Mouse (Mus musculus) thymus, postnatal 0 days (tissue): Measurements from ENCODE around the gene Nod1. TPM values are rescaled to one million over a fixed set of nuclear protein-coding genes. Genes with fewer than 3 reads are reported as not detected.
A peak's percentile ranks its signal among the peaks of the same experiment; 100 is the strongest.

ENCODE experiments used
- DNase-seq: peaks from one replicate; pipeline ENCODE4 v3.0.0-alpha.2; 2015; ENCODE audit warnings: low spot score
- polyA plus RNA-seq: library from polyadenylated mRNA; unstranded; fragments of >200 nt; fragmentation: Nextera tagmentation; extraction: Ambion mirVana; gene quantifications from 2 replicates; pipeline ENCODE4 v1.2.1, GENCODE M21; 2015

Nod1 gene
- polyA plus RNA-seq, 1 experiment from 2014 or later, result 4.0 TPM

- DNase-seq, result no peak
Measured at GRCm38 (mm10) chr6:54941149-54941548, 31.3 kb downstream of the Nod1 start.

GRCm38 (mm10) chr6:54940126-54940525, 32.3 kb downstream of the Nod1 start:
- DNase-seq, result no peak

DNA sequence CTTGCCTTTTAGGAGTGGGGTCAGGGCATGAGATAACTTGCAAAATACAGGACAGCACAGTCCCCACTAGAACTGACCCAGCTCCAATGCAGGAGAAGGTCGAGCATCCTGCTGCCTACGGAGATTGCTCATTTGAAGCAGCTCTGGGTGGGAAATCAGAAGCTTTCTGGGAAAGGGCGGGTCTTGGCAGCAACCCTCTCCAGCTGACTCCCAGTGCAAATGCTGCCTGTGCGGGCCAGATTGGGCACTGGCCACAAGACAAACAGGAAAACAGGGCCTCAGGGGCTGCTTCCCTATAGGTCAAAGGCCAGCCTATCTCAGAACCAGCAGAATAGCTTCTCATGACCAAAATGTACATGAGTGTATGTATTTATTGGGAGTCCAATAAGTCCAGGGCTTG, 32.8 kb downstream of the Nod1 start:
- no peak for DNase-seq

- DNase-seq, result no peak
Measured at GRCm38 (mm10) chr6:54936496-54936895, 35.9 kb downstream of the Nod1 start.

DNA sequence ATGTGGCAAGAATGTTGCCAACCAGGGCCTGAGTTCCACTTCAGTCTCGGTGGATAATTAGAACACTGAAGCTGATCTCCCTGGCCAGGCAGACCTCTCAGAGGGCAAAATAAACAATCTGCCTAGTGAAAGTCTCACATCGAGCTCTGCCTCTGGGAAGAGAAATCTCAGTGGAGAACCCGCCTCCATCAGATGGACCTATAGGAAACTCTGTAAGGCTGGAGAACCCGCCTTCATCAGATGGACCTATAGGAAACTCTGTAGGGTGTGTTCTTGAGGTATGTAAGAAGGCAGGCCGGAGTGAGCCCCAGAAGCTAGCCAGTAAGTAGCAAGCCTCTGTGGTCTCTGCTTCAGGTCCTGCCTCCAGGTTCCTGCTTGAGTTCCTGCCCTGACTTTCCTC, 37.5 kb downstream of the Nod1 start:
- no peak for DNase-seq

DNA sequence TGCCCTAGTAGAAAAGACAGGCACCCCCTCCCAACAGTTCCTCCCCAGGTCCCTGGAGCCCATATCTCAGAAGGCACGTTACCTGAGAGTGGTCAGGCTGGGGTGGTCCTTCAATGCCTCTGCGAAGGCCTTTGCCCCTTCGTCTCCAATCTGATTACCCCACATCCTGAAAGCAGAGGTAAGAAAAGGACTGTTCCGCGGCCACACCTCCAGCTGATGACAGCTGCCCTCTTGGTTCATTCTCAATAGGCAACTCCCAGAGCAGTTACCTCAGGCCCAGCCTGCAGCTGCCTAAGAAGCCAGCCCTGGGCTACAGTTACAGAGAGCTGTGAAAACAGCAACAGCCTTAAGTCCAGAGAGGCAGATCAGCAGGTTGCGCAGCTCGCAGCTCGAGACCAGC, 38.1 kb downstream of the Nod1 start:
- no peak for DNase-seq

DNA sequence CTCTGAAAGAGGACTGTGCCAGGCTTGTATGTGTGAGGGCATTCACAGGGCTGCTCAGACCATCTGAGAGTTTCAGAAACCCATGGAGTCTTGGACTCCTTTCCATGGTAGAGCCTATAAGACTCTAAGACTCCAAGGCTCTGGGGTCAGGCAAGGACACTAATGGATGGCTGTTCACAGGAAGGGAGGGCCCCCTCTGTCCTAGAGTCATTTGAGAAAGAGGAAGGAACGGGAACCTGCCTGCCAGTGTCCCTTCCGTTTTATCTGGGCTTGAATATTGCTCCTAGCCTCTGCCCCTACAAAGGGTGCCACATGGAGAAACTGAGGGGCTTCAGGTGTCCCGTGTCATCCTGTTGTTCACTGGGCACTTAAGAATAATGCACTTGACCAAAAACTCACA, 38.5 kb downstream of the Nod1 start:
- no peak for DNase-seq

- no peak for DNase-seq
Measured at GRCm38 (mm10) chr6:54933216-54933615, 39.2 kb downstream of the Nod1 start.

- DNase-seq, result no peak
Measured at GRCm38 (mm10) chr6:54932526-54932925, 39.9 kb downstream of the Nod1 start.

GRCm38 (mm10) chr6:54931641-54932040, 40.8 kb downstream of the Nod1 start:
- no peak for DNase-seq

DNA sequence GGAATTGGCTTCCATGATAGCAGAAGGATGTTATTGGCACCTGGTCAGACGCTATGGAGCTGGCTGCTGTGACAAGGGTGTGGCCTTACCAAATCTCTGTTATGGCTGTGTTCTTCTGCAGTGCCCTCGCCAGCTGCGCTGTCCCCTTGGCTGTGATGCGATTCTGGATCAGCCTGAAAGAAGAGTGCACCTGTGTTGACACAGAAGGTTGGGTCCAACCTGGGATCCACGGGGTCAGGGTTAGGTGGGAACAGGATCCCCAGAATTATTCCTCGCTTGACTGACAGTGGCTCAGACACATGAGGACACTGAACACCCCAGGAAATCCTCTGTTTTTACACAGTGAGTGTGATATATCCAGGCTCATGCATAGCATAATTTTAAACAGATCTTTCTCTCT, 44.5 kb downstream of the Nod1 start:
- DNase-seq, result no peak

DNA sequence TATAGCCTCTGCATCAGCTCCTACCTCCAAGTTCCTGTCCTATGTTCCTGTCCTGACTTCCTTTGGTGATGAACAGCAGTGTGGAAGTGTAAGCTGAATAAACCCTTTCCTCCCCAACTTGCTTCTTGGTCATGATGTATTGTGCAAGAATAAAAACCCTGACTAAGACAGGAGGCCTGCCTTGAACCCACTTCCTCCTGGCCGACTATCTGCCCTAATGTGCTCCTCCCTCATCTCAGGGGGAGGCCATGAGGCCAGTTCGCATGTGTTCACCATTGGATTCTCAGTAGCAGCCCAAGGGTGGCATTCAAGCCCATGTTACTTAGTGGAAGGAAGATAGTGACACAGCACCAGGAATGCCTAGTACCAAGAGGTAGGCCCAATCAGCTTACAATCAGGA, 45.5 kb downstream of the Nod1 start:
- no peak for DNase-seq

DNA sequence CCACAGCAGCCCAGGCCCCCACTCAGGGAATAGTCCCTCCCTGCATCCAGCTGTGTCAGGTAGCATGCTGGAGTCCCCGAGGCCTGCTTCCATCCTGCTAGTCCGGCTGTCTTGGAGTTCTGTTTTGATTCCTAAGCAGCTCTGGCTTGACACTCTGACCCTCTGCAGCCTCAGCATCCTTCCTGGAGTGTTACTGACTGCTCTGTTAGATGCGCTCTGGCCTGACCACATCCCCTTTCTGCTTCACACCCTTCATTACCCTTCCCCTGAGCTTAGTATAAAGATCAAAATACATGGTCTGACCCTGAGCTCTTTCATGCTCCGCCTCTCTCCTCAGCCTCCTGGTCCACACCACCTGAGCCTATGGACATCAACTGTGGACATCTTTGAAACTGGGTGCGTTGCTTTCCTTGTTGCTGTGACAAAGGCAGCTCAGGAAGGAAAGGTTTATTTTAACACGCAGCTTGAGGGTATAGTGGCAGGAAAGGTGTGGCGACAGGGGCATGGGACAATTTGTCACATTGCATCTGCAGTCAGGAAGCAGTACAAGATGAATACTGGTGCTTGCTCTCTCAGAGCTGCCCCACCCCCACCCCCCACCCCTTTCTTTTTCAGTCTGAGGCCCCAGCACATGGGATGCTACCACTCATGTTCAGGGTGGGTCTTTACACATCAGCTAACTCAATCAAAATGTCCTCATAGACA, 46.5 kb downstream of the Nod1 start:
- DNase-seq, result no peak

GRCm38 (mm10) chr6:54924538-54924937, 47.9 kb downstream of the Nod1 start:
- no peak for DNase-seq

DNA sequence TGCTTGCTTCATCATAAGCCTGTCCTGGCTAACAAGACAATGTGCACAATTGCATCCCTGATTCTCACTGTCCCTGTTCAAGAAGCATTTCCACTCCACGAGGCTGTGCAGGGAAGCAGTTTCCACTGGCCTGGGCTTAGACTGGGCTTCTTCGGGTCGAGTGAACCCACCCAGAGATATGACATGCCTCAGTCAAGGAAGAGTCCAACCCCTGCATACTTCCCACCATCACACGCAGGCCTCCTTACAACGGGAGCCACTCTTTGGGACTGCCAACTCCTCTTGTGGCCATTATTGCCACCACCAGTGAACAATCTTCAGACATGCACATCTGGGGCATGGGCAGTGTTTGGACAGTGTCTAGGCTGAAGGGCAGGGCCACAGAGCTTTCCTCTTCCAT, 53.9 kb downstream of the Nod1 start:
- DNase-seq, result no peak

DNA sequence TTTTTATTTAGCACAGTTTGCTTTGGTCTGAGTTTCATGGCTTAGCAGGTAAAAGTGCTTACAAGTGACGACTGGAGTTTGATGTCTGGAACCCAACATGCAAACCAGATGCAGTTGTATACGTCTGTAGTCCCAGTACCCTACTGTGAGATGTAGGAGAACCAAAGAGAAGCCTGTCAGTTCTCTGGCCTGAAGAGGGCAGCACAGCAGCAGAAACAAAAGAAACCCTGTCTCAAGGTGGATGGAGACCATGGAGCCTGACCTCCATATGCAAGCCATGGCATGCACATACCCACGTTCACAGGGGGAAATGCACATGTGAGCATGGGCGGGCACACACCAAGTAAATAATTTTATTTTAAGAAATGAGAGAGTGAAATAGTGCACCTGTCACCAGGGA, 54.9 kb downstream of the Nod1 start:
- DNase-seq, result peak; percentile 58

DNA sequence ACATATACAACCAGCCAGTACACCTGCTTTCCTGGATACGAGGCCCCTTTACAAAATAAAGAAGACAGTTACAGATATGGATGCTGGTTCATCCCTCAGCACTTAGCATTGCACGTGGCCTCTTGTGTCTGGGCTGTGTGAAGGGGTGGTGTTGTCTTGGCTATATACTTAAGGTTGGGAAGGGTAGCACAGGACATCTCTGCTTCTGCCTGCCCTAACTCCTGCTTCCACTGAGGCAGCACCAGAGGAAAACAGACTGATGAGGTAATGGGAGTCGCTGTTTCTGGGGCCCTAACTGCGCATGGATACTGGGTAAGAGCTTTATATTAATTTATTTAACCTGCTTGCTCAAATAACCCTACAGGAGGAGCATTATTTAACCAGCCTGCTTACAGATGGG, 55.5 kb downstream of the Nod1 start:
- DNase-seq, result no peak

- DNase-seq, result peak; percentile 41
Measured at GRCm38 (mm10) chr6:54916163-54916562, 56.2 kb downstream of the Nod1 start.

DNA sequence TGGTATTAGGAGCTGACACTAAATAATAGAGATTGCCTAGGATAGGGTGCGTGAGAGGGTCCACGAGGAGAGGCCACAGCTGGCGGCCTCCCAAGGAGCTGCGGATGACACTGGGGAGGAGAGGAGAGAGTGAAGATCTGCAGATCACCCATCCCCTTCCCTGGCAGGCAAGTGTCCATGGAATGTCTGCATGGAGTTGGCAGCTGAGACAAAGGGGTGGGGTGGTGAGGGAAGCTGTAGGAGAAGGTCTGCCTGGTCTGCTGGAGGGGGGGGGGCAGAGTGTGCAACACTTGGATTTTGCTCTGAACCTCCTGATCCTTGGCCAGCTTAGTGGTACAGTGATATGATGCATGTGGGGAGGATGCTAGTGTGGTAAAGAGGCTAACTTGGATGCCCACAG, 57.4 kb downstream of the Nod1 start:
- no peak for DNase-seq

DNA sequence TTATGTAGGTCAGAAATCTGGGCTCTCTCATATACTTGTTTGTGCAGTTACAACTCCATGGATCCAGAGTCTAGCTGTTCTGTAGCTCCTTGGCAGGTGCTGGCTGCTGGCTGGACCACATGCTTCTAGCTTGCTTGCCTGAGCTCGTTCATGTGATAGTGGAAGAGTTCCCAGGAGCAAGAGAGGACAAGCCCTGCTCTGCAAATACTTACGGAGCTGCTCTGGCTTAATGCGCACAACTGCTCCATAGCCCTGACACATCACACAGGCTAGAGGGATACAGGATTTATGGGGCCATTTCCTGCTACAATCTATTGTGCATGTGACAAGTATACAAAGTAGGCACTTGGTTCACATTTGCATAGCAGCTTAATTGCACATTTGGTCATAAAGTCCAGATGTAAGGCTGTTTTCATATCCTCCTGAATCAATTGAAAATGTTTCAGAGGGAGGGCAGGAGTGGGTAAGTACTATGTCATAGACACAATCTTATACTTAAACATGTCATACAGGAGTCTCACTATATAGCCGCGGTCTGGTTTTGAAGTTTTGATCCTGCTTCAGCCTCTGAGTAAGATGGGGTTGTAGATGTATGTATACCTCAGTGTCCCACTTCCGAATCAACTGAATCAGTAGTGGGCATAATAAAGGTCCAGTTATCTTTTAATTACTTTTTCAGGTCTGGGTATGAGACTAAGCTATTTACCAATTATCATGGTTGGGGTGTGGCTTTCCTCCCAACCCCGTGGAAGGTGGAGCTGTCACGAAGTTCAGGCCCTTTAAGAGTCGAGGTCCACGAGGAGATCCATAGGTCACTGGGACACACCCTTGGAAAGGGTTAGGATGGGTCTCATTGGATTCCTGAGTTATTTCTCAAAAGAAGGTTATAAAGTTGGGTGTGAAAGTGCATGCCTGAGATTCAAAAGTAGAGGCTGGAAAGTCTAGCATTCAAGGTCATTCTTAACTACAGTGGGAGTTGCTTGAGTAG, 66.1 kb downstream of the Nod1 start:
- no peak for DNase-seq

- DNase-seq, result peak; percentile 26
Measured at GRCm38 (mm10) chr6:54902547-54902946, 69.9 kb downstream of the Nod1 start.

DNA sequence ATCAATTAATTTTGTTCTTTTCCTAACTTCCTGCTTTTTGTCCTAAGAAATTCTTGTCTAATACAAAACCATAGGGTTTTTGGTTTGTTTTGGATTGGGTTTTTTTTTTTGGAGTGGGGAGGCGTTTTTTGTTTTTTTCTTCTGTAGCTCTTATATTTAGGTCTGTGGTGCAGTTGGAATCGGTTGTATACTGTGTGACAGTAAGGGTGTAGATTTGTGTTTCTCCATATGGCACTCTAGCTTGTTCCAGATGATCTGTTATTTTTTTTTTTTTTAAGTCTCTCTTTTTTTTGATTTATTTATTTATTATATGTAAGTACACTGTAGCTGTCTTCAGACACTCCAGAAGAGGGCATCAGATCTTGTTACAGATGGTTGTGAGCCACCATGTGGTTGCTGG, 72.2 kb downstream of the Nod1 start:
- no peak for DNase-seq

- no peak for DNase-seq
Measured at GRCm38 (mm10) chr6:54891384-54891783, 81.0 kb downstream of the Nod1 start.
